Mouse (Mus musculus) hindbrain, embryonic 16.5 days (tissue): ENCODE data around the gene Jund. TPM values are rescaled to one million over a fixed set of nuclear protein-coding genes. Genes with fewer than 3 reads are reported as not detected.

Experiments used
- ATAC-seq: fragments of 200-750 bp; cut with Nextera tagmentation; 2 replicates; pipeline ENCODE4 v1.8.0; 2017; ENCODE audit warnings: moderate TSS enrichment, moderate library complexity
- H3K27ac ChIP-seq: fragments of 300-500 bp; sonication (generic); 2 replicates; pipeline ENCODE4 v1.5.1; 2014; ENCODE audit warnings: low read depth, mild to moderate bottlenecking, control low read depth, low read length, moderate library complexity
- H3K27me3 ChIP-seq: fragments of 300-500 bp; sonication (generic); replicated peaks from 2 replicates; pipeline ENCODE4 v1.6.1; 2014; ENCODE audit warnings: low read length; ENCODE audit not compliant: control insufficient read depth, insufficient read depth
- H3K36me3 ChIP-seq: fragments of 300-500 bp; sonication (generic); 2 replicates; pipeline ENCODE4 v1.6.1; 2014; ENCODE audit warnings: mild to moderate bottlenecking, low read length, moderate library complexity, mixed read lengths; ENCODE audit not compliant: control insufficient read depth, insufficient read depth
- H3K4me1 ChIP-seq: fragments of 300-500 bp; sonication (generic); 2 replicates; pipeline ENCODE4 v1.6.1; 2014; ENCODE audit warnings: low read depth, low read length; ENCODE audit not compliant: control insufficient read depth, insufficient read depth
- H3K4me2 ChIP-seq: fragments of 300-500 bp; sonication (generic); 2 replicates; pipeline ENCODE4 v1.6.1; 2014; ENCODE audit warnings: mild to moderate bottlenecking, low read length, control low read depth, moderate library complexity
- H3K4me3 ChIP-seq: fragments of 300-500 bp; sonication (generic); 2 replicates; pipeline ENCODE4 v1.5.1; 2014; ENCODE audit warnings: mild to moderate bottlenecking, low read length, control low read depth, moderate library complexity
- H3K9ac ChIP-seq: fragments of 300-500 bp; sonication (generic); 2 replicates; pipeline ENCODE4 v1.6.1; 2014; ENCODE audit warnings: low read depth, mild to moderate bottlenecking, control low read depth, low read length, moderate library complexity
- H3K9me3 ChIP-seq: fragments of 300-500 bp; sonication (generic); 2 replicates; pipeline ENCODE4 v1.6.1; 2014; ENCODE audit warnings: mild to moderate bottlenecking, low read length, moderate library complexity; ENCODE audit not compliant: control insufficient read depth
- WGBS: fragments of 180-500 bp; shearing (Covaris S2); extraction: QIAGEN DNeasy Blood & Tissue Kit; methylation state at CpG from one replicate; pipeline ENCODE4 v1.1.7; 2014; 5-methylcytosine and 5-hydroxymethylcytosine counted together
- polyA plus RNA-seq: library from polyadenylated mRNA; unstranded; fragments of >200 nt; fragmentation: Nextera tagmentation; extraction: Ambion mirVana; gene quantifications from 2 replicates; pipeline ENCODE4 v1.2.1, GENCODE M21; 2015

The Jund gene
- polyA plus RNA-seq = 60.0 and 69.0 TPM in 2 replicates

DNA sequence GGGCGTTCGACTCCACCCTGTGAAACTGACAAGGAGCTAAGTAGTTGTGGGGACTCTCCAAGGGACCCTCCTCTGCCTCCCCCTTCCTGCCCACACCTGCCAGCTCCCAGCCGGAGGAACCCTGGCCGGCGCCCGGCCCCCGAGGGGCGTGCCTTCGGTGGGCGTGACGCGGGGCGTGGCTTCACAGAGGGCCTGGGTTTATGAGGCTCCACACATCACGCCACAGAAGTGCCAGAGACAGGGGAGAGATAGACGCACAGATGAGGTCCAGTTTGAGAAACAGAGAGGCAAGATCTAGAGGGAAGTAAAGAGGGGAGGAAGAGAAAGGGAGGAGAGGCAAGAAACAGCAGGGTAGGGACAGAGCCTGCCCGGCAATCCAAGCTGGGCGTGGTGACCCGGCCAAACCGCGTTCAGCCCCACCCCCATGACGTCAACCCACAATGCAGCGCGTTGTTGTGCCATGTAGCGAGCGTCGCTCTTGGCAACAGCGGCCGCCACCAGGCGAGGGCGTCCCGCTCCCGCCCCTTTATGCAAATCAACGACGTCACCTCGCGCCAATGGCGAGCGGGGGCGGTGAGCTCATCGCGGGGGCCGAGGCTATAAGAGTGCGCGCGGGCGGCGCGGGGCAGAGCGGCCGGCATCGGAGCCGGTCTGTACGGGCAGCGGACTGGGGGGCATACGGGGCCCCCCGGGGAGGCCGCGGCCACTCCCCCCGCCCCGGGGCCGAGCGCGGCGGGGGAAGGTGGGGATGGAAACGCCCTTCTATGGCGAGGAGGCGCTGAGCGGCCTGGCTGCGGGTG lies at the start of gene Jund:
TSS of gene Jund (plus strand) at position 640 of the 800 bp plus-strand sequence.
- Histone ChIP-seq H3K27me3 (no peaks in the 10 kb centered on the region), H3K9ac (peak within 1 kb of the TSS; percentile 99), H3K27ac (peak within 1 kb of the TSS; percentile 99), H3K9me3 (no peaks in the 10 kb centered on the region), H3K4me1 (peaks cover 42% of the 10 kb centered on the region), H3K4me3 (peak within 1 kb of the TSS; percentile 95), H3K36me3 (no peaks in the 10 kb centered on the region), H3K4me2 (peak within 1 kb of the TSS; percentile 86)
- under 1% methylated on average over 56 of the region's 69 CpGs for WGBS
- peak; percentile 88 for ATAC-seq

GRCm38 (mm10) chr8:70649324-70649723 lies 49.4 kb upstream of the Jund start:
- Histone ChIP-seq H3K27me3 (no peaks in the 10 kb centered on the region), H3K9me3 (no peaks in the 10 kb centered on the region), H3K4me3 (no peak overlapping the region), H3K9ac (peak overlapping the region; percentile 23; the same call in 1 of the 2 replicates), H3K27ac (peak overlapping the region; percentile 68), H3K36me3 (peaks cover 8% of the 10 kb centered on the region; the same call in 1 of the 2 replicates), H3K4me1 (peaks cover 13% of the 10 kb centered on the region), H3K4me2 (no peak overlapping the region)
- WGBS = 28% methylated on average over 4 of the region's 4 CpGs
- peak; percentile 76 for ATAC-seq

- Histone ChIP-seq H3K9ac (no peak overlapping the region), H3K27ac (no peak overlapping the region; the same call in 1 of the 2 replicates), H3K27me3 (no peaks in the 10 kb centered on the region), H3K36me3 (peaks cover 8% of the 10 kb centered on the region; the same call in 1 of the 2 replicates), H3K9me3 (no peaks in the 10 kb centered on the region), H3K4me1 (peaks cover 13% of the 10 kb centered on the region), H3K4me2 (no peak overlapping the region), H3K4me3 (no peak overlapping the region)
- 91% methylated on average over 17 of the region's 17 CpGs for WGBS
- no peak for ATAC-seq
Measured at GRCm38 (mm10) chr8:70650351-70650750, 48.4 kb upstream of the Jund start.

- H3K9ac ChIP-seq = no peak overlapping the region
- H3K4me1 ChIP-seq = peaks cover 8% of the 10 kb centered on the region
- WGBS = 51% methylated on average over 2 of the region's 2 CpGs
- ATAC-seq = no peak
- no peak overlapping the region for H3K27ac ChIP-seq
- H3K27me3 ChIP-seq = no peaks in the 10 kb centered on the region
- H3K4me2 ChIP-seq = no peak overlapping the region
- no peak overlapping the region for H3K4me3 ChIP-seq
- no peaks in the 10 kb centered on the region for H3K9me3 ChIP-seq
- peaks cover 8% of the 10 kb centered on the region; the same call in 1 of the 2 replicates for H3K36me3 ChIP-seq
Measured at GRCm38 (mm10) chr8:70653226-70653625, 45.5 kb upstream of the Jund start.

DNA sequence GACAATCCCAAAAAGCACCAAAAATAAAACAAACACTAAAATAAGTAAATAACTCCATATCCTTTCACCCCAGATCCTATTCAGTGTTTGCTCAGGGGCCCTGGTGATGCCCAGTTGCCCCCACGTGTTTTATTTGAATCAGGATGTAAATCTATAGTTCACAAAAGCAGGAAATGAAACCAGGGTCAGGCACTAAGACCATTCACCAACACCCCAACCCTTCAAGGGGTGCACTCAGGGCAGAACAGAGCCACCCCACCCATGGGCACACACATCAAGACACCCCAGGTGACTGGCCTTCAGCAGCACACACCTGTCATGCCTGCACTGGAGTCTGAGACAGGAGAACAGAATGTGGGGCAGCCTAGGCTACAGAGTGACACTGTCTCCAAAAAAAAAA lies 44.6 kb upstream of the Jund start:
- 74% methylated on average over 1 of the region's 1 CpGs for WGBS
- peaks cover 12% of the 10 kb centered on the region for H3K4me1 ChIP-seq
- no peak for ATAC-seq

GRCm38 (mm10) chr8:70655469-70655868 lies 43.3 kb upstream of the Jund start:
- Histone ChIP-seq H3K27ac (peak overlapping the region; percentile 54), H3K4me3 (no peak overlapping the region), H3K36me3 (peaks cover 5% of the 10 kb centered on the region; the same call in 1 of the 2 replicates), H3K9me3 (no peaks in the 10 kb centered on the region), H3K4me2 (no peak overlapping the region), H3K27me3 (no peaks in the 10 kb centered on the region), H3K9ac (no peak overlapping the region), H3K4me1 (peaks cover 9% of the 10 kb centered on the region)
- WGBS = 37% methylated on average over 2 of the region's 2 CpGs
- ATAC-seq = no peak

More for the DNA sequence above, 44.6 kb upstream of the Jund start:
- no peak overlapping the region for H3K4me2 ChIP-seq
- no peak overlapping the region for H3K4me3 ChIP-seq
- H3K9ac ChIP-seq = no peak overlapping the region
- H3K36me3 ChIP-seq = peaks cover 8% of the 10 kb centered on the region; the same call in 1 of the 2 replicates
- H3K9me3 ChIP-seq = no peaks in the 10 kb centered on the region
- H3K27me3 ChIP-seq = no peaks in the 10 kb centered on the region
- H3K27ac ChIP-seq = no peak overlapping the region

GRCm38 (mm10) chr8:70656193-70656790 lies 42.5 kb upstream of the Jund start:
- no peaks in the 10 kb centered on the region for H3K9me3 ChIP-seq
- peaks cover 9% of the 10 kb centered on the region for H3K4me1 ChIP-seq
- H3K9ac ChIP-seq = 0 out of 2 replicates have a peak overlapping the region, but pooled peaks have one; percentile 8
- no peaks in the 10 kb centered on the region for H3K27me3 ChIP-seq
- no peak overlapping the region for H3K4me3 ChIP-seq
- H3K27ac ChIP-seq = peak overlapping the region; percentile 54
- peak; percentile 35 for ATAC-seq
- 10% methylated on average over 13 of the region's 13 CpGs for WGBS
- peaks cover 3% of the 10 kb centered on the region; the same call in 1 of the 2 replicates for H3K36me3 ChIP-seq
- H3K4me2 ChIP-seq = no peak overlapping the region

GRCm38 (mm10) chr8:70657214-70657613 lies 41.5 kb upstream of the Jund start:
- H3K4me2 ChIP-seq = peak overlapping the region; percentile 96; the same call in 1 of the 2 replicates
- H3K27ac ChIP-seq = no peak overlapping the region
- no peak for ATAC-seq
- H3K36me3 ChIP-seq = no peaks in the 10 kb centered on the region
- H3K9ac ChIP-seq = no peak overlapping the region
- WGBS = 95% methylated on average over 3 of the region's 3 CpGs
- no peak overlapping the region for H3K4me3 ChIP-seq
- H3K27me3 ChIP-seq = no peaks in the 10 kb centered on the region
- no peaks in the 10 kb centered on the region for H3K9me3 ChIP-seq
- H3K4me1 ChIP-seq = peaks cover 9% of the 10 kb centered on the region

DNA sequence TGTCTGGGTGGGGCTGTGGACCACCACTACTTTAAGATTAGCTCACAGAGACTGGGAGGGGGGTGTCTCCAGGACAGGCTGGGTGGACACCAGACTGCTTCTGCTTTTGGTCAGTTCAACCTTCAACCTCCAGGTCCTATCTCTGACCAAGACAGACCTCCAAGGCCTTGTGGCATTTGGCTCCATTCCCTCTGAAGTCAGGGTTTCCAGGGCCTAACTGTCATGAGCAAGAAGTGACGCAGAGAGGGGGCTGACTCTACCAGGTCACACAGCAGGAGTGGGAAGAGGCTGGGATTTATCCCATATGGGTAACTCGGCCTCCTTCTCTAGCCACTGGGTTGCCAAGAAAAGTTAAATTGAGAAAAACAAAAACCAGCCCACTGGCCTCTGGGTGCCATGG lies 41.0 kb upstream of the Jund start:
- H3K4me1 ChIP-seq = peaks cover 9% of the 10 kb centered on the region
- H3K36me3 ChIP-seq = no peaks in the 10 kb centered on the region
- no peak overlapping the region for H3K9ac ChIP-seq

More for the DNA sequence above, 41.0 kb upstream of the Jund start:
- no peaks in the 10 kb centered on the region for H3K27me3 ChIP-seq
- H3K4me3 ChIP-seq = no peak overlapping the region
- no peak overlapping the region for H3K27ac ChIP-seq
- WGBS = 49% methylated on average over 2 of the region's 2 CpGs
- peak overlapping the region; percentile 96 for H3K4me2 ChIP-seq
- H3K9me3 ChIP-seq = no peaks in the 10 kb centered on the region
- no peak for ATAC-seq
